Mouse (Mus musculus): Measurements from ENCODE around the gene Zfp827.

The Zfp827 gene

DNA sequence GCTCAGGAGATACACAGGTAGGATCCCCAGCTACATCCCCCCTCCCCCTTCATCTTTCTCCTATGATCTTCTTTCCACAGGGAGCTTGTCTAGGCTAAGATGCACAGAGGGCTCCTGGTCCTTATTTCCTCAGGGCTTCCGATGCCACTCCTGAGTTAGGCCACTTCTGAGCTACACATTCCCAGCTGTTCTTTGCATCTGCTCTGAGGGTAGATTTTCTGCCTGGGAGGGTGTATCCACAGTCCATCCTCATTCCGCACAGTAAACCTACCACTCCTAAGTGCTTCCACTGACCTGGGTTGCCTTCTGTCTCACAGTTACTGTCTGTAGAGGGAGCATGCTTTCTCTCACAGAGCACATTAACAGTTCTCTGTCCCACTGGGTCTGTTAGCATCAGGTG, 37.7 kb downstream of the Zfp827 start:
- DNase-seq (ENCODE audit: low read depth): no peak

DNA sequence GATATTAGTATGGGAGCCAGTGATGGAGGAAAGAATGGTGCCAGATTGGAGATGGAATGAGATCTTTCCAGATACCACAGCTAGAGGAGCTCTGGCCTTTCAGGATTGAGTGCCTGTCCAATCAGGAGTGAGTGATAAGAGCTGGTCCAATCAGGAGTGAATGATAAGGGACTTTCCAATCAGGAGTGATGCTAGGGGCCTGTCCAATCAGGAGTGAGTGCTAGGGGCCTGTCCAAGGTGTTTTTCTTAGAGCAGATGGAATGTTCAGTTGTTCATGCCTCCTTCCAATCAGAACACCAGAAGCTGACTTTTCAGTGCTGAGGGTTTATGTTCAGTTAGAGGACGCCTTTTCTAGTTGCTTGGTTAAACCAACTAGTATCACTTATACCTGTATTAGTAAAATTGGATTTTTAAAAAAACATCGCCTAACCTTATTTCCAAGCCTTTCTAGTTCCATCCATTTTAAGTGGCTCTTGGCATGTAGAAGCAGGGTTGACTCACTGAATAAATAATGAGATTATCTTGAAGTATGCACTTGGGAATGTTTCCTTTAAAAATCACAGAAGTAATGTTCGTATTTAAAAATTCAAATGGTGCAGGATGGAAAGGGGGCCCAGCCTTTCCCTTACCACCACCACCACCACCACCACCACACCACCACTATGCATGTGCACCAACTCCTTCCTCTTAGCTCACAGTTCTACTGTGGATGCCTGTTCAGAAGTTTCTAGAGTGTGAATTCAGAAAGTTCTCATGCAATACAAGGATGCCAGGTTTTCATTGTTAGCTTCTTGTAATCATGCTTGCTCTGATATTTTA, 39.8 kb downstream of the Zfp827 start:
- no peak for DNase-seq (ENCODE audit: low read depth)

DNA sequence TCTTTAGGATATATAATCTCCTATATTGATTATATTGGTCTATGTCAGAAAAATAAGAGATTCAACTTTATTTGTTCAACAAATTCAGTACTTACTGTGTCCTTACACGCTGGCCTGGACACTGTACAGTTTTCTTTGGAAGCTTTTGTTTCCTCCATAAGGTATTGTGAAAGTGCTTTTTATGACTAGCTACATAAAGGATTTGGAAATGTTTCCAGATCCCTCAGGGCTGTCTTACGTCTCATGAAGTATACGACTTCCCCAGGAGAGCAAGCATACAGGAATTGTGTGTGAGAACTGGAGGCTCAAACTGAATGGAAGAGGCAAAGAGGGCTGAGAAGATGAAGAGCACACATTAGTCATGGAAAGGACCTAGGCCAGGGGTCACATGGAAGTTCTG, 45.1 kb downstream of the Zfp827 start:
- no peak for DNase-seq (ENCODE audit: low read depth)

DNA sequence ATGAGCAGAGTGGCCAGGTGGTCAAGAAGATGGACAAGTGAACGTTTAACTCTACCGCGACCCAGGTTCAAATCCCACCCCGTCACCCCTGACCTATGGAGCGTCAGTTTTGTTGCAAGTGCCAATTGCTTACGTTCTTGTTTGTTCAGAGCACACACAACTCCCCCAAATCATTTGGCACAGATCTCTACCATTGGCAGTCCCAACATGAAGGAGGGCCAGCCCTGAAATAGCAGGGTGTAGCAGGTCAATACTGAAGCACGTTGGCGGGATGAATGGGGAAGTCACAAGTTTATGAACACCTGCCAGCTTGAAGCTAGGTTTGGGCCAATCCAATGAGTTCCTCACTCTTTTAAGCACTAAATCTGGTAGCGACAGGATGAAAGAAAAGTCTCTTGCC, 46.7 kb downstream of the Zfp827 start:
- DNase-seq (ENCODE audit: low read depth): no peak

DNA sequence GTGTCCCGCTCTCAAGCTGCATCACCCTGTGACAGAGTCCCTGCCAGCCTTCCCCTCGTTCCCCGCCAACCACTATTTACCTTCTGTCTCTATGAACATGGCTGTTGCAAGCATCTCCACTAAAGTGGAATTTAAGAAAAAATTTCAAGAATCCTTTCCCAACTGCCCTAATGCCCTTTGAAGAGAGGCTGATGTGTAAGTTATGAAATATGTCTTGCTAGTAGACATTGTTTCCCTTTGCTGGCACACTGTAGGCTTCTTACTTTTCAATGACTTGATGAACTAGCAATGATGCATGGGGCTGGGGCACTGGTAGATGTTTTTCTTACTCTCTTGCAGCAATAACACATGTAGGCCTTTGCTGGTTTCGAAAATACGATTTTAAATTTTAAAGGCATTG, 49.0 kb downstream of the Zfp827 start:
- DNase-seq (ENCODE audit: low read depth): no peak

DNA sequence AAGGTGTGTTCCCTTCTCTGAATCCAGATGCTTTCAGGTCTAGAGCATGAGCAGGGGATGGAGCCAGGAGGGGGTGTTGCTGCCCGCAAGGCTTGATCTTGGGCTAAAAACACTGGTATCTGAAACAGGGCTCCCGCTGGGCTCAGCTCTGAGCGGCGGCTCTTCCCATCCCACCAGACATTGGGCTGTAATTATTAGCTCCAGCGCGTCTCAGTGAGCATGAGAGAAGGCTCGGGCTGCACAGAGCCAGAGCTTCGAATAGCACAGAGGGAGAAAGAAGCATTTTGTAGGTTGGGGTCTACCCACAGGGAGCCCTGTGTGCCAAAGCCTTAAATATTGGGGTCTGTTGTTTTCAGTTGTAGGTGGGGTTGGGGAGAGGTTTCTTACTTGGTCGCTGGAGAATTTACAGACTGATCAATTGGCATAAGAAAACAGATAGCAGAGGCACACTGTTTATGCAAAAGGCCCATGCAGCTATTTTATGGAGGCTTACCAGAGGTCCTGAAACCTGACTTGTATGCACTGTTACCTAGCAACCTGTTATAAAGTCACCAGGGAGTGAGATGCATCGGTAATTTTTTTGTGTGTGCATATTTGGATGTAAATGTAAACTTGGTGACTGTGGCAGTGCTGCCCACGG, 50.4 kb downstream of the Zfp827 start:
- DNase-seq (ENCODE audit: low read depth): no peak

DNA sequence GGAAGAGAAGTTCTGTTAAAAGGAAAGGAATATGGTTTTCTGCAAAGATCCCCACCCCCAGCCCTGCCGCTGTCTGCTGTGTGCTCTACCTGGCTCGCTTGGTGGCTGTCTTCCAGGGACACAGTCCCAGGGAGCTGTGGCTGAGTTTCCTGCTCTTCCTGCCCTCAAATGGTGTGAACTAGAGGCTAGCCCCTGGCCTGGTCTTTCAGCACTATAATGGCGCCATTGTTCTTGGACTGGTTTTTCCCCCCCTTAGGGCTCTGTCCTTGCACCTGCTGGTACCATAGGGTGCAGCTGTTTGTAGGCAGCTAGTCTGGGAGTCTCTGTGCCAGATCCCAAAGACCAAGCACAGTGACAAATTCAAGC, 50.9 kb downstream of the Zfp827 start:
- no peak for DNase-seq (ENCODE audit: low read depth)

DNA sequence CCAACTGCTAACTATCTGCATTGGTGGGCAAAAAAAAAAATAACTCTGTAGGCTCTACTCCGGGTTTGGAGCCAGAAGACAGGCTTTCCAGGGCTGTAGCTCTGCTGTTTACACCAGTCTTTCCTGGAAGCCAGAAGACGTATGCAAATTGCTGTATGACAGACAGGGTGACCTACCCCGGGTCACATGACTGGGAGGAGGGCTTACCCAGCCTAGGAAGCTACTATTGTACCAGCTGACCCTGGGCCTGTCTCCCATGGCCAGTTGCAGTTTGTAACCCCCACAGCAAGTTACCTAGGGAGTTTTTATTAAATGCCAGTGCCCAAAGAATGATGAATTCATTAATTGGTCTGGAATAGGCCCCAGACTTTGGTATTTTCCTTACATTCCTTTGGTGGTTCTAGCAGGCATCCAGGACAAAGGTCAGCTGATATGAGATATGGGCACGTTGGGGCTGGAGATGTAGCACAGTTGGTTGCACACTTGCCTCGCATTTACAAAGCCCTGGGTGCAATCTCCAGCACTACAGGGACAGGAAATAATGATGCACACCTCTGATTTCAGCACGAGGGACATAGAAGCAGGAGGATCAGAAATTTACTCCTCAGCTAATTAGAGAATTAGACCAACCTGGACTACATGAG, 52.0 kb downstream of the Zfp827 start:
- DNase-seq (ENCODE audit: low read depth): no peak

DNA sequence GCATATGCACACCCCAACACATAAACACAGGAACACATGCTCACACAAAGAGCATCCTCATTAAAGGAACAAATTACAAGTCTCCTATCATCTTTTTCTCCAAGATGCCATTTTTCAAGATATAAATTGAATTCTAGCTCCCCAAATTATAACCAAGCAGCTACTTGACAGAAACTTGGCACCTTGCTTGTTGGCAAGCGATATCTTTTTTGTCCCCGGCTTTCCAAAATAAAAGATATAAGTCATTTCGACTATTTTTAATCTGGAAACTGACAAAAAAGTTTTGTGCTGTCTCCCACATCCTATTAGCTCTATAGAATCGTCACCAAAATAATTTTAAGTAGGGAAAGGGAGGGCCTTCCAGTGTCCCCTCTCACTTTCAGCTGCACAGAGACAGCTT, 53.1 kb downstream of the Zfp827 start:
- no peak for DNase-seq (ENCODE audit: low read depth)

DNA sequence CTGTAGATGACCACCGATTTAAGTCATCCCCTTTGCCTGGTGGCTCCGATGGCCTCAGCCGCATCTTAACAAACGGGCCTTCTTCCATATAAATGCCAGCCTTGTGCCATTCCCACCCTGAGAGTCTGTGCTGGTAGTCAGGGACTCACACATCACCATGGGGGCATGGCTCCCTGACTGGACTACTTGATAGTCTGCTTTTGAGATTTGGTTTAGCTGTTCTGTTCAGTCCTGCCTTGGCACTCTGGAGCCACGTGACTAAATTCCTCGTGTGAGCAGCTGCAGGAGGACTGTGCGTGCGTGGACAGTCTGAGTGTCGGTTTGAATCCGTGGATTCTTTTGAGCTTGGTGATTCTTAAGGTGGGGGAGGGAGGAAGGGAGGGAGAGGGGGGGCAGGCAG, 53.7 kb downstream of the Zfp827 start:
- no peak for DNase-seq (ENCODE audit: low read depth)

DNA sequence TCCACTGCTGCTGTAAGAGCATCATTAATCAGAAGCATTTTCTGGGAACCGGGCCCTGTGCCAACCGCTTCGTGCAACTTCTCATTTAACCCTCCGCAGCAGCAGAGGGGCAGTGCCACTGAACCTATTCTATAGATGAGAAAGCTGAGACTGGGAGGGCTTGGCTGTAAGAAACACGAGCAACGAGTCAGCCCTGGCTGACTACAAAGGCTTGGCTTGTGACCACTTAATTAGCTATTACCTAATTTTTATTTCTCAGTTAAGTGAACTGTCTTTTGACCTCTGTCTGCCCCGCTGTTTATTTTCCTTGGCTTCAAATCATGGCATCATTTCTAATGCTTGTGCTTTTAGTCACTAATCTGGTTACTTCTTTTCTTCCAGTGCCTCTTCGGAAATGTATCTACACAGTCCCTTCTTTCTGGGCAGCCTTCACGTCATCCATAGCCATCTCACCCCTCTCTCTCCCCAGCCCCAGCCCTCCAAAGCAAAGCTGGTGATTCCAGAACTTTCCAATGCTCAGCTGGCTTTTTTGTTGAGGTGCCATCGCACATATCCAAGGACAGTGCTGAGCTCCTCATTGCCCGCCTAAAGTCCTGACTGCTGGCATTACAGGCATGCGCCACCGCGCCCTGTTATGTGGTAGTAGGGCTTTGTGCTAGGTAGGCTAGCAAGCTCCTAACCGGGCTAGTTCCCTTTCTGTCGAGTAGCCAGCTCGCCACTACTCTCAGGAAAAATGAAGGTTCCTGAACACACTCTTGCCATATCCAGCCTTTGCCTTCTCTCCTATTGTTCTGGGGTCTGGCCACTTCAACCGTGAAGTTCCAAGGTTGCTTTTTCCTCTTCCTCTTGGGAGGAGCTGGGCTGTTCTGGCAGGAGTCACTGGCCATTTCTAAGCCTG, 55.5 kb downstream of the Zfp827 start:
- no peak for DNase-seq (ENCODE audit: low read depth)

DNA sequence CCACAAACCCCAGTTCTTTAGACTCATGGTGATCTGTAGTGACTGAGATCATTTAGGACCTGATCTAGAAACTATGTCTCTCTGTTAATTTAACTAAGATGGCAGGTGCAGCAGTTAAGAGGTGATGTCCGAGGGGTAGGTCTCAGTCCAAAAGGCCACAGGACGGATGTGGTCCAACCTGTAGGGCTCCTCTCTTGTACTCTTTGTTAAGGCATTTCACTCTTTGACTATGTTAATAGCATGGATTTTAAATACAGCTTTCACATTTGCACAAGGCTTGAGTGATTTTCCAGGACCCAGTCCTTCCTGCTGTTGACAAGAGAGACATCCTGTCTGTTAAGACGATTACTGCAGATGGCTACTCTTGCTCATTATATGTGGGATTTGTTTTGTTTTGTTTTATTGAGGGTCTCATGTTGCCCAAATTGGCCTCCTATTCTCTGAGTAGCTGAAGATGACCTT, 56.2 kb downstream of the Zfp827 start:
- DNase-seq (ENCODE audit: low read depth): no peak

DNA sequence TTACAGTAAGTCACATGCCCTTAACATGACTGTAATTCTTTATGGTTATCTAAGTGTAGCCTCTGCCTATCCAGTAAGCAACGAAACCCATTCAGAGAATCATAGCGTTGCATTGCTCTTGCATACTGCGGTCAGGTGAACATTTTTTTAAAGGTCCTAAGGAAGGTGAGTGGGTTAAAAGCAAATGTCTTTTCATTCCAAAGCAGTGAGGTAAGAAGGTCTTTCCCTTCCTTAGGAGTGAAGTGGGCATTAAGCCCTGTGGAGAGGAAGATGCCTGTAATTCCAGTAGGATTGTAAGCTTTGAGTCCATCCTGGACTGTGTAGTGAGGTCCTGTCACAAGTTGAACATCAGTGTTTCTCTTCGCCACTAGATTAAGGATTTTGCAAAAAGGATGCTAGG, 66.2 kb downstream of the Zfp827 start:
- no peak for DNase-seq (ENCODE audit: low read depth)

DNA sequence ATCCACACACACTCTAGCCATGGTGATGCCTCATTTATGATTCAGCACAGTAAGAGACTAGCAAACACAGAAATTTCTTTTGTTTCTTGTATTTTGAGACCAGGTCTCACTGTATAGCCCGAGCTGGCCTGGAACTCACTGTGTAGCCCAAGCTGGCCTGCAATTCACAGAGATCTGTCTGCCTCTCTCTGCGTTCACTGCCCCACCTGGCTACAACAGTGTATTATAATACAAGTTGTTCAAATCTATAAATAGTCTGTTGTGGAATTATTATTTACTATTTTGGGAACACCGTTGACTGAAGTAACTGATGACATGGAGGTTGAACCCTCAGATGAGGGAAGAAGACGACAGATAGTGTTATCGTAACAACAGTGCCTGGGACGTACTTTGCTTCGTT, 66.9 kb downstream of the Zfp827 start:
- no peak for DNase-seq (ENCODE audit: low read depth)

DNA sequence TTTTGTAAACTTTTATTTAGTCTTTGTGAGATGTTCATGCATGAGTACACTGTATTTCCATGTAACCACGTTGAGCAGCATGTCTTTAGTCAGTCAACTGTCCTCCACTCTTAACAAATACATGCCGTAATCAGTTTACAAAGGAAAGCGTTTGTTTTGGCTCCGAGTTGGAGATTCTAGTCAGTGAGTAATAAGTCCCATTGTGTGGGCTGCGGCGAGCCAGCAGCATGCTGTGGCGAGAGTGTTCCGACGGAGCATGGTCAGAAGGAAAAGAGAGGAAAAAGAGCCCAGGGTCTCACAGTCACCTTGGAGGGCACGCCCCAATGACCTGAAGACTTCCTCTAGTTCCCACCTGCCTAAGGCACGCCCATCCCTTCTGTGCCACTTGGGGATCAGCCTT, 68.7 kb downstream of the Zfp827 start:
- DNase-seq (ENCODE audit: low read depth): no peak

DNA sequence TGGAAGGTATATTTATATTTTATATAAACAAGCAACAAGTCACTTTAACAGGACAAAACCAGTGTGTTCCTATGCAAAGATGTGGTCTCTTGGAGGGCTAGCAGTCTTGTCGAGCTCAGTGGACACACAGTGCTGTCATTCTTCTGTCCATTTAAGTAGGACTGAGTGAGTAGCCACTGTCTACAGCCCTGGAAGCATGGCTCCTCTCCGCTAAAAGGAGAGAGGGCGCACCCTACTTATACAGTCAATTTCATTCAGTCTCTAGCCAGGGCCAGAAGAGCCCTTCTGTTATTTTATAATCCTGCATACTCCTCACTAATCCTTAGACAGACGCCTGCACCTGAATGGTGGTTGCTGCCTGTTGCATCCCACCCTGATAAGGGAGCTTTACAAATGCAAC, 74.5 kb downstream of the Zfp827 start:
- DNase-seq (ENCODE audit: low read depth): no peak

DNA sequence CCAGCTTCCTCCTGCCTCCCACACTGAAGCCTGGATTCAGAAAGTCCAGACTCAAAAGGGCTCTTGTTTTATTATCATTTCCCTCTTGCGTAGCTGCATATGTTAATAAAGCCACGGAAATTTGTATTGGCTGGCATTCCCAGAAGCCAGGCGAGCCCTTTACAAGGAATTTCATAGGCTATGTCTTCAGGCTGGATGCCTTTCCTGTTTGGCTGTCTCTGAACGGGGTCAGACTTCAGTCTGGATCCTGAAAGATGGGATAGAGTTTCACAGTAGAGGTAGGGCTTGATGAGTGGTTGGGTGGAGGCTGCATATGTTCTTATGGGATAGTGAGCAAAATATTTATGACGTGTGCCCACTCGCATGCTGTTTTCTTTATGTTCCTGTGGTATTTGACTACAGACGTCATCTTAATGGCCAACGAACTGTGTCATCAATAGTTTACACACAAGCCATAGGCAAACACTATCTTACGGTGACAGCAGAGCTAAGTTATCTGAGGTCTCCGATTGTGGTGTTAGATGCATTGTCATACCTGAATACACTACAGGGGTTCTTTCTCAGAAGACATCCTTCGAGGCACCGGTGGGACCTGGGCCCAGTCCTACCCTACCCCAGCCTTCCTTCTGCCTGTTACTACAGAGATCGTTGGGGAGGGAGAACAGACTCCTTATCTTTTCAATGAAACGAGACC, 75.1 kb downstream of the Zfp827 start:
- DNase-seq (ENCODE audit: low read depth): no peak

DNA sequence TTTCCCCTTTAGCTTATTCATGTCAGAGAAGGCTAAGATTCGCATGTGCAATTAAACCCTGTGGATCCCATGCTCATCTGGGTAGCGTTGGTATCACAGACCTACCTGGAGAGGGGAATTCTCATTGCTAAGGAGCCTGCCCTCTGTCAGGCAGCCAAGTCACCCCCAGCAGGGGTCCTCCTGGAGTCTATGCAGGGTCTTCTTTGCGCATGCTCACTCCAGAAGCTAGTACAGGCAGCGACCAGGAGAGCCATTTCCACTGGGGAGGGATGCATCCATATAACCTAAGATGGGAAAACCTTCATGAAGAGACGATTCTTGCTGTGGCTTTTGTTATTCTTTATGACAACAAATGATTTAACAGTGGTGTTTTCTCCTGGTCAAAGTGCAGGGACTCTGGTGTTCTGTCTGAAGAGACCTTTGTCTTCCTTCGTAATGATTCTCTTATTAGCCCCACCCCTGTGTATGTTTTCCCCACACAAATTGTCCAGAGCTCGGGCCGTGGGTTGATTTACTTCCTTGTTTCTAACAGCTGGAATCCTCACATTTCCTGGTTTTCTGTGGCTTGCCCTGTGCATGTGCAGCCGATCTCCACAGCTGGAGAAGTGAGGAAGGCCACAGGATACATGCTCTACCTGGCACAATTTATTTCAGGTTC, 75.8 kb downstream of the Zfp827 start:
- no peak for DNase-seq (ENCODE audit: low read depth)

DNA sequence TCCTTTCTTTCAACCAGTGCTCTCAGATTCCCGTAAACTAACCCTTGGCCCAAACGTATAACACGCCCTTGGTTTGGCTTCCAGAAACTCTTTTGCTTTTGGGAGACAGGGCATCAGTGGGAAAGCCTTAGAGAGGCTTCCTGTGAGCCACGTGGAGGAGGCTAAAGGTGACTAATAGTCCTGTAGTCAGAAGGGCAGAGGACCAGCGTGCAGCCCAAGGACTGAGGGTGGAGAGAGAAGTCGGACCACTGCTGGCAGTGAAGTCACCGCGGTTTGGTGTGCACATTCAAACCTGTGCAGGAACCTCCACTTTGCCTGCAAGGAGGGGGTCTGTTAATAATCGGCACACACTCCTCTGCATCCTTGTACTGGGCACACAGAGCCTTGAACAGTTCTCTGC, 76.4 kb downstream of the Zfp827 start:
- DNase-seq (ENCODE audit: low read depth): no peak

DNA sequence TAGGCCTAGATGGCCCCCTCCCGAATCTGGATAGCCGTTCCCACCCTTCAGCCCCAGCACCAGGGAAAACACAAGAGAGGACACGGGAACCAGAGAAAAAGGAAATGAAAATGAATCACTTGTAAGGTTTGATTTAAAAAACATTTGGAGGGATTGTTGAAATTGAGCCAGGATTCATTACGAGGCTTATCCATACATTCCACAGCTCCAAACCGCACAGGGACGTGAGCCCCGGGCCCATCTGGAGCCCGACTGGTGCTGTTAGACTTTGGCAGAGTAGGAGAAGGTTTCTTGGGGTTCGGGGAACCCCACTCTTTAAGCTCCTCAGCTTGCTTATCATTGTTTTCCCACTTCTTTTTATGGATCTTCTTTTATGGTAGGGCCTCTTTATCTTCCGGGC, 76.9 kb downstream of the Zfp827 start:
- DNase-seq (ENCODE audit: low read depth): no peak

DNA sequence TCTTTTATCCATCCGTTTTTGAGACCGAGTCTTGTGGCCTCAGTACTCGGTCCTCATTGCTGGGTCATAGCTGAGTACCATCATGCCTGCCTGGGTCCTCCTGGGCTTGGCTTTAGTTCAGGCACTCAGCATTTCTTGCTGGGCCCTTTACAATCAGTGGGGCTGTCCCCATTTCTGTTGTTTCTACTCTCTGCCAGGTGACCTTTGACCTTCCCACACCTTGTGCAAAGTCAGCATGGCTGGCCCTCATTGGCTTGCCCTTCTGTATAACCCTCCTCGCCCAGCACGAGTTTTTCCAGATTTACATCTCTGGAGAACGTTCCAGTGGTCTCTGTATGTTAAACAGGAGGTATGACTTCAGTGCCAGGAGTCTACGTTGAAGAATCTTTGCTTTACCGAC, 83.2 kb downstream of the Zfp827 start:
- DNase-seq (ENCODE audit: low read depth): no peak
